26 mouse cellular contexts compared by ENCODE assay signal in genomic region chr2:95494026-95494697, GRCm38 (mm10).
"Had no signal": no experiment of that assay in that cellular context is flagged by ENCODE, and none has a peak within 500 bp of the region (broad histone marks: within the 10 kb centered on the region; RNA-seq: fewer than 3 reads in every experiment).

No protein-coding gene starts in this region.

- H3K36me3 ChIP-seq: heart, embryonic 10.5 days; heart, embryonic 12.5 days; heart, embryonic 13.5 days; heart, embryonic 15.5 days; hindbrain, embryonic 10.5 days; hindbrain, embryonic 13.5 days; hindbrain, embryonic 15.5 days; kidney, embryonic 15.5 days had no signal

- DNase-seq: heart, adult 2 months; heart, postnatal 14 days; heart, postnatal 36 days; heart, postnatal 4 days; kidney, adult 11 months; kidney, adult 18-20 months; kidney, adult 2 months; kidney, postnatal 14 days; layer of hippocampus, adult 9-11 months; layer of hippocampus, postnatal 36 days had no signal

- H3K27me3 ChIP-seq: heart, embryonic 12.5 days; heart, embryonic 13.5 days; heart, embryonic 15.5 days; hindbrain, embryonic 13.5 days; hindbrain, embryonic 15.5 days; kidney, embryonic 15.5 days had no signal

- H3K4me3 ChIP-seq: heart, adult 2 months; heart, embryonic 10.5 days; heart, embryonic 12.5 days; heart, embryonic 13.5 days; heart, embryonic 15.5 days; hindbrain, embryonic 10.5 days; hindbrain, embryonic 13.5 days; hindbrain, embryonic 15.5 days; kidney, embryonic 15.5 days; layer of hippocampus, adult 2 months; left cerebral cortex, adult 2 months had no signal

- ATAC-seq: hindbrain, embryonic 16.5 days; hindbrain, postnatal 0 days; inflammation-experienced regulatory T-cells, adult 6 months had no signal

- H3K9me3 ChIP-seq: heart, embryonic 10.5 days; heart, embryonic 12.5 days; heart, embryonic 13.5 days; heart, embryonic 15.5 days; hindbrain, embryonic 10.5 days; hindbrain, embryonic 13.5 days; hindbrain, embryonic 15.5 days; kidney, embryonic 15.5 days had no signal

- H3K4me1 ChIP-seq: heart, embryonic 10.5 days; heart, embryonic 12.5 days; heart, embryonic 13.5 days; heart, embryonic 15.5 days; hindbrain, embryonic 10.5 days; hindbrain, embryonic 13.5 days; hindbrain, embryonic 15.5 days; kidney, embryonic 15.5 days had no signal

- H3K9ac ChIP-seq: heart, embryonic 12.5 days; heart, embryonic 13.5 days; heart, embryonic 15.5 days; hindbrain, embryonic 13.5 days; hindbrain, embryonic 14.5 days; hindbrain, embryonic 15.5 days; kidney, embryonic 15.5 days had no signal

- H3K4me2 ChIP-seq: heart, embryonic 11.5 days; heart, embryonic 12.5 days; heart, embryonic 13.5 days; heart, embryonic 15.5 days; hindbrain, embryonic 13.5 days; hindbrain, embryonic 14.5 days; hindbrain, embryonic 15.5 days; kidney, embryonic 15.5 days had no signal

- H3K27ac ChIP-seq: heart, adult 2 months; heart, embryonic 10.5 days; heart, embryonic 13.5 days; heart, embryonic 15.5 days; hindbrain, embryonic 10.5 days; hindbrain, embryonic 13.5 days; hindbrain, embryonic 14.5 days; hindbrain, embryonic 15.5 days; hindbrain, postnatal 0 days; kidney, embryonic 15.5 days; kidney, postnatal 0 days; layer of hippocampus, adult 2 months; left cerebral cortex, adult 2 months had no signal
